Mouse (Mus musculus) c-Kit-positive CD71-positive TER-119-positive erythroid progenitor cells, embryonic 14.5 days (primary cell): ENCODE results near the gene Tmem211.

Experiments used
- DNase-seq: peaks from one replicate; pipeline ENCODE4 v3.0.0-alpha.2; 2013; ENCODE audit warnings: low spot score

Tmem211 gene

GRCm38 (mm10) chr5:113280138-113280856 lies 53.6 kb downstream of the Tmem211 start:
- DNase-seq: no peak

DNA sequence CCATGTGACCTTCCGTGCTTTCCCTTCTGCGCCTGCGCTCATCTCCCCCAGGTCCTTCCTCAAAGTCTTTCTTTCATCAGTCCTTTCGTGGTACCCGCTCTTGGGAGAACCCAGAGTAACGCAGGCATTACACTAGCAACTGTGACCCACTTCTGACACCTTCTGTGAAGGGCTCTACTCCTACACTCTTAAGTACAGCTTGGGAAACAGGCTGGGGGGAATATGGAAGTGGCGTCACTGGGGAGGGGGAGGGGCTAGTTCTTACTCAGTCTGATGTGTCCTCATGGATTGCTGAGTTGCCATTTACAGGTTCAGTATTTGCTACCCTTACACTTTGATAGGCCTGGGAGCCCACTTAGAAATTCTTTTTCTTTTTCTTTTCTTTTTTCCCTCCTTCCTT lies 54.8 kb downstream of the Tmem211 start:
- no peak for DNase-seq

GRCm38 (mm10) chr5:113283726-113284125 lies 57.0 kb downstream of the Tmem211 start:
- no peak for DNase-seq

DNA sequence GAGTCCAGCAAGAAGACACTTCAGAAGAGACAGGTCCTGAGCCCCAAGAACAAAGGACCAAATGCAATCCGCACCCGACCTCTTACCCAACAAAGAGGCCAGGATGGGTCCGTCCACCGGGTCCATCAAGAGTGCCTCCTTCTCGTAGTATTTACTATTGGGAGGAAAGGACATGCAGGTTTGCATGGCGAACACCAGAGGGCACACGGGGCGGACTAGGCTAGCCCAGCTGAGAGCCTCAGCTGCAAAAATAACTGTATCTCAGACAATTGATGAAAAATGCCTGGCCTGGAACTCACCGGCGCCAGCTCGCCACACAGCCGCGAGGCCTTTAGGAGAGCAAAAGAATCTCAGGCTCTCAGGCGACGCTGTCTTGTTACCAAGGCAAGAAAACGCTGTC lies 58.8 kb downstream of the Tmem211 start:
- DNase-seq: no peak

DNA sequence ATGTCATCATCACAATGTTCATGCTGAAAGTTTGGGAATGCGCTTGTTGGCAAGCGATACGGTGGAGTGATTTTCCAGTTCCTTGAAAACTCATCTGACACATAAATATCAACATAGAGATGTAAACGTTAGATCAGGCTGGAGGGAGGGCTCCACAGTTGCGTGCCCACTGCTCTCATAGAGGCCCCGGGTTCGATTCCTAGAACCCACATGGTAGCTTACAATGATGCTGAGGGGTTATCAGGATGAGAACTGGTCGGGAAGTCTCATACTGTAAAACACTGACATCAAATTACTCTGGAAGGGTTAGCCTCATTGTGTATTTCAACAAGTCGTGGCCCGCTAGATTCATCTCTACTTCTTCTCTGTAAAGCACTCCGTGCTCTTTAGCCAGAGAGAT lies 59.3 kb downstream of the Tmem211 start:
- DNase-seq: no peak

- no peak for DNase-seq
Measured at GRCm38 (mm10) chr5:113286591-113287520, 60.1 kb downstream of the Tmem211 start.

DNA sequence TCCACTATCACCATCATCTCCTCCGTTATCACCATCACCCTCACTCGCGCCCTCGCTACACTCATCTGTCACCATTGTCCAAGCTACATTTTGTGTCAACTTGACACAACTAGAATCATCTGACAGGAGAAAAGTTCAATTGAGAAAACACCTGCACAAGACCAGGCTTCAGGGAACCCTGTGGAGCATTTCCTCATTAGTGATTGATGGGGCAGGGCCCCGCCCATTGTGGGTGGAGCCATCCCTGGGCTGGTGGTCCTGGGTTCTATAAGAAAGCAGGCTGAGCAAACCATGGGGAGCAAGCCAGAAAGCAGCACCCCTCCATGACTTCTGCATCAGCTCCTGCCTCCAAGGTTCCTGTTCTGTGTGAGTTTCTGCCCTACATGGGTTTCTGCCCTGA lies 61.1 kb downstream of the Tmem211 start:
- DNase-seq: no peak

DNA sequence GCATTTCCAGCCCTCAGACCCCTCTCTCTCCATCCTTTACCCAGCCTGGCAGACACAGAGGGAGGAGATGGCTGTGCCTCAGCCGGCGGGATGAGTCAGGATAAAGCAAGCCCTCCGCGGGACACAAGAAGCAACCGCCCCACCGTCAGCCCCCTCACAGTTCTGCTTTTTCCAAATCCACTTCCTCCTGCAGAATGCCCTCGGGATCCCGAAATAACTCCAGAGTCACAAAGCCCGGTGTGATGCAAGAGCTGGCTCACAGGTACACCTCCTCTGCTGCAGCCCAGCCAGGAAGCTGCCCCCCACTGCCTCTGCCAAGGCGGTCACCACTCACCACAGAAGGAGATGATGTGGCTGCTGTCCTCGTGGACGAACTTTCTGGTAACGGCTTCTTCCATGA lies 61.8 kb downstream of the Tmem211 start:
- DNase-seq: no peak
